Mouse (Mus musculus) hindbrain, embryonic 13.5 days (tissue): ENCODE measurements around the gene Znrf2. TPM values are rescaled to one million over a fixed set of nuclear protein-coding genes. Genes with fewer than 3 reads are reported as not detected.

Experiments
- ATAC-seq: fragments of 200-750 bp; cut with Nextera tagmentation; 2 replicates; pipeline ENCODE4 v1.8.0; 2017; ENCODE audit warnings: moderate TSS enrichment; ENCODE audit not compliant: low FRiP score
- H3K27ac ChIP-seq: fragments of 300-500 bp; sonication (generic); 2 replicates; pipeline ENCODE4 v1.5.1; 2015; ENCODE audit warnings: inconsistent platforms, mild to moderate bottlenecking, moderate library complexity
- H3K27me3 ChIP-seq: fragments of 300-500 bp; sonication (generic); 2 replicates; pipeline ENCODE4 v1.6.1; 2015; ENCODE audit warnings: mild to moderate bottlenecking, inconsistent platforms
- H3K36me3 ChIP-seq: fragments of 300-500 bp; sonication (generic); 2 replicates; pipeline ENCODE4 v1.6.1; 2015; ENCODE audit warnings: mild to moderate bottlenecking, inconsistent platforms
- H3K4me1 ChIP-seq: fragments of 300-500 bp; sonication (generic); replicated peaks from 2 replicates; pipeline ENCODE4 v1.6.1; 2015; ENCODE audit warnings: inconsistent platforms
- H3K4me2 ChIP-seq: fragments of 300-500 bp; sonication (generic); 2 replicates; pipeline ENCODE4 v1.6.1; 2015; ENCODE audit warnings: inconsistent platforms, mild to moderate bottlenecking, moderate library complexity
- H3K4me3 ChIP-seq: fragments of 300-500 bp; sonication (generic); 2 replicates; pipeline ENCODE4 v1.5.1; 2015; ENCODE audit warnings: mild to moderate bottlenecking, inconsistent platforms
- H3K9ac ChIP-seq: fragments of 300-500 bp; sonication (generic); 2 replicates; pipeline ENCODE4 v1.6.1; 2015; ENCODE audit warnings: mild to moderate bottlenecking, inconsistent platforms
- H3K9me3 ChIP-seq: fragments of 300-500 bp; sonication (generic); 2 replicates; pipeline ENCODE4 v1.6.1; 2016; ENCODE audit warnings: inconsistent platforms
- WGBS: fragments of 180-500 bp; shearing (Covaris S2); methylation state at CpG from one replicate; pipeline ENCODE4 v1.1.7; 2015; 5-methylcytosine and 5-hydroxymethylcytosine counted together
- polyA plus RNA-seq: library from polyadenylated mRNA; unstranded; fragments of >200 nt; fragmentation: Nextera tagmentation; extraction: Ambion mirVana; gene quantifications from 2 replicates; pipeline ENCODE4 v1.2.1, GENCODE M21; 2015

Znrf2 gene
- 5.6 and 5.9 TPM in 2 replicates for polyA plus RNA-seq

- Histone ChIP-seq H3K4me2 (peak within 1 kb of the TSS; percentile 68), H3K27ac (peak within 1 kb of the TSS; percentile 97), H3K9me3 (no peaks in the 10 kb centered on the region), H3K4me1 (peaks cover 37% of the 10 kb centered on the region), H3K36me3 (no peaks in the 10 kb centered on the region), H3K27me3 (0 out of 2 replicates have a peak, but pooled peaks cover 4% of the 10 kb centered on the region), H3K9ac (peak within 1 kb of the TSS; percentile 94), H3K4me3 (peak within 1 kb of the TSS; percentile 87)
- ATAC-seq: peak; percentile 99
- under 1% methylated on average over 42 of the region's 88 CpGs for WGBS
These were observed at the start of gene Znrf2 for GRCm38 (mm10) chr6:54816388-54817065. Znrf2 (plus strand) TSS chr6:54816916.

- H3K9me3 ChIP-seq: no peaks in the 10 kb centered on the region
- H3K27ac ChIP-seq: no peak overlapping the region
- no peaks in the 10 kb centered on the region for H3K36me3 ChIP-seq
- H3K4me2 ChIP-seq: no peak overlapping the region
- no peak for ATAC-seq
- 44% methylated on average over 4 of the region's 4 CpGs for WGBS
- peaks cover 4% of the 10 kb centered on the region for H3K4me1 ChIP-seq
- H3K27me3 ChIP-seq: peaks cover 20% of the 10 kb centered on the region; the same call in 1 of the 2 replicates
- no peak overlapping the region for H3K9ac ChIP-seq
- no peak overlapping the region for H3K4me3 ChIP-seq
These were observed 49.0 kb upstream of the Znrf2 start for GRCm38 (mm10) chr6:54767746-54768145.

- 0 out of 2 replicates have a peak, but pooled peaks cover 2% of the 10 kb centered on the region for H3K27me3 ChIP-seq
- no peak overlapping the region for H3K27ac ChIP-seq
- 79% methylated on average over 4 of the region's 4 CpGs for WGBS
- no peak overlapping the region for H3K9ac ChIP-seq
- H3K4me2 ChIP-seq: no peak overlapping the region
- no peaks in the 10 kb centered on the region for H3K9me3 ChIP-seq
- no peaks in the 10 kb centered on the region for H3K36me3 ChIP-seq
- H3K4me3 ChIP-seq: no peak overlapping the region
- no peak for ATAC-seq
- H3K4me1 ChIP-seq: peaks cover 4% of the 10 kb centered on the region
These were observed 46.0 kb upstream of the Znrf2 start for GRCm38 (mm10) chr6:54770766-54771165.

GRCm38 (mm10) chr6:54771171-54771570 lies 45.5 kb upstream of the Znrf2 start:
- H3K4me3 ChIP-seq: no peak overlapping the region
- peaks cover 4% of the 10 kb centered on the region for H3K4me1 ChIP-seq
- H3K9ac ChIP-seq: no peak overlapping the region
- no peak overlapping the region for H3K4me2 ChIP-seq
- H3K9me3 ChIP-seq: no peaks in the 10 kb centered on the region
- WGBS: 68% methylated on average over 8 of the region's 8 CpGs
- 0 out of 2 replicates have a peak, but pooled peaks cover 2% of the 10 kb centered on the region for H3K27me3 ChIP-seq
- no peak overlapping the region for H3K27ac ChIP-seq
- H3K36me3 ChIP-seq: no peaks in the 10 kb centered on the region
- no peak for ATAC-seq

GRCm38 (mm10) chr6:54772078-54772477 lies 44.6 kb upstream of the Znrf2 start:
- WGBS: 93% methylated on average over 5 of the region's 5 CpGs
- Histone ChIP-seq H3K4me3 (no peak overlapping the region), H3K36me3 (no peaks in the 10 kb centered on the region), H3K4me2 (no peak overlapping the region), H3K4me1 (peaks cover 4% of the 10 kb centered on the region), H3K27ac (no peak overlapping the region), H3K9me3 (no peaks in the 10 kb centered on the region), H3K9ac (no peak overlapping the region), H3K27me3 (0 out of 2 replicates have a peak, but pooled peaks cover 6% of the 10 kb centered on the region)
- no peak for ATAC-seq

- Histone ChIP-seq H3K36me3 (no peaks in the 10 kb centered on the region), H3K4me1 (peaks cover 14% of the 10 kb centered on the region), H3K4me2 (no peak overlapping the region), H3K27me3 (peaks cover 8% of the 10 kb centered on the region; the same call in 1 of the 2 replicates), H3K9me3 (no peaks in the 10 kb centered on the region), H3K4me3 (no peak overlapping the region), H3K9ac (no peak overlapping the region), H3K27ac (no peak overlapping the region)
- ATAC-seq: no peak
These were observed 41.0 kb upstream of the Znrf2 start for GRCm38 (mm10) chr6:54775739-54776138.

GRCm38 (mm10) chr6:54777661-54778060 lies 39.1 kb upstream of the Znrf2 start:
- H3K27me3 ChIP-seq: peaks cover 8% of the 10 kb centered on the region; the same call in 1 of the 2 replicates
- H3K27ac ChIP-seq: peak overlapping the region; percentile 75
- no peak overlapping the region for H3K9ac ChIP-seq
- ATAC-seq: 0 out of 2 replicates have a peak, but pooled peaks have one; percentile 45
- no peaks in the 10 kb centered on the region for H3K36me3 ChIP-seq
- no peaks in the 10 kb centered on the region for H3K9me3 ChIP-seq
- 47% methylated on average over 8 of the region's 8 CpGs for WGBS
- no peak overlapping the region for H3K4me2 ChIP-seq
- H3K4me1 ChIP-seq: peaks cover 20% of the 10 kb centered on the region
- no peak overlapping the region for H3K4me3 ChIP-seq

GRCm38 (mm10) chr6:54779968-54780367 lies 36.7 kb upstream of the Znrf2 start:
- H3K4me2 ChIP-seq: no peak overlapping the region
- peaks cover 13% of the 10 kb centered on the region; the same call in 1 of the 2 replicates for H3K27me3 ChIP-seq
- no peak for ATAC-seq
- H3K4me1 ChIP-seq: peaks cover 20% of the 10 kb centered on the region
- no peaks in the 10 kb centered on the region for H3K9me3 ChIP-seq
- H3K27ac ChIP-seq: no peak overlapping the region
- 81% methylated on average over 5 of the region's 5 CpGs for WGBS
- H3K4me3 ChIP-seq: no peak overlapping the region
- no peak overlapping the region for H3K9ac ChIP-seq
- no peaks in the 10 kb centered on the region for H3K36me3 ChIP-seq

GRCm38 (mm10) chr6:54780569-54781304 lies 36.0 kb upstream of the Znrf2 start:
- H3K4me2 ChIP-seq: no peak overlapping the region
- 0 out of 2 replicates have a peak overlapping the region, but pooled peaks have one; percentile 45 for H3K27ac ChIP-seq
- no peak overlapping the region for H3K4me3 ChIP-seq
- no peak for ATAC-seq
- 80% methylated on average over 5 of the region's 5 CpGs for WGBS
- H3K4me1 ChIP-seq: peaks cover 25% of the 10 kb centered on the region
- no peaks in the 10 kb centered on the region for H3K36me3 ChIP-seq
- H3K9ac ChIP-seq: no peak overlapping the region
- H3K9me3 ChIP-seq: no peaks in the 10 kb centered on the region
- H3K27me3 ChIP-seq: peaks cover 11% of the 10 kb centered on the region; the same call in 1 of the 2 replicates

GRCm38 (mm10) chr6:54781881-54782280 lies 34.8 kb upstream of the Znrf2 start:
- no peaks in the 10 kb centered on the region for H3K36me3 ChIP-seq
- no peak overlapping the region for H3K4me2 ChIP-seq
- no peaks in the 10 kb centered on the region for H3K9me3 ChIP-seq
- H3K4me3 ChIP-seq: no peak overlapping the region
- H3K4me1 ChIP-seq: peaks cover 25% of the 10 kb centered on the region
- 35% methylated on average over 6 of the region's 6 CpGs for WGBS
- H3K9ac ChIP-seq: no peak overlapping the region
- peak overlapping the region; percentile 50 for H3K27ac ChIP-seq
- no peak for ATAC-seq
- H3K27me3 ChIP-seq: peaks cover 8% of the 10 kb centered on the region; the same call in 1 of the 2 replicates

GRCm38 (mm10) chr6:54785098-54785730 lies 31.5 kb upstream of the Znrf2 start:
- peak; percentile 90 for ATAC-seq
- H3K9ac ChIP-seq: no peak overlapping the region
- peak overlapping the region; percentile 10; the same call in 1 of the 2 replicates for H3K4me2 ChIP-seq
- no peak overlapping the region for H3K4me3 ChIP-seq
- no peaks in the 10 kb centered on the region for H3K9me3 ChIP-seq
- H3K36me3 ChIP-seq: no peaks in the 10 kb centered on the region
- 33% methylated on average over 5 of the region's 5 CpGs for WGBS
- peaks cover 14% of the 10 kb centered on the region for H3K4me1 ChIP-seq
- 0 out of 2 replicates have a peak, but pooled peaks cover 6% of the 10 kb centered on the region for H3K27me3 ChIP-seq
- H3K27ac ChIP-seq: peak overlapping the region; percentile 76

GRCm38 (mm10) chr6:54786766-54787165 lies 29.9 kb upstream of the Znrf2 start:
- no peak overlapping the region for H3K27ac ChIP-seq
- H3K9me3 ChIP-seq: no peaks in the 10 kb centered on the region
- no peak overlapping the region for H3K4me3 ChIP-seq
- WGBS: 94% methylated on average over 5 of the region's 5 CpGs
- H3K4me1 ChIP-seq: peaks cover 10% of the 10 kb centered on the region
- no peaks in the 10 kb centered on the region for H3K36me3 ChIP-seq
- no peak overlapping the region for H3K4me2 ChIP-seq
- H3K27me3 ChIP-seq: 0 out of 2 replicates have a peak, but pooled peaks cover 6% of the 10 kb centered on the region
- no peak overlapping the region for H3K9ac ChIP-seq
- no peak for ATAC-seq
